Mouse (Mus musculus) embryonic facial prominence, embryonic 14.5 days (tissue): Measurements from ENCODE around the gene Cpne4. TPM values are rescaled to one million over a fixed set of nuclear protein-coding genes. Genes with fewer than 3 reads are reported as not detected.

Experiments used
- ATAC-seq: fragments of 200-750 bp; cut with Nextera tagmentation; 2 replicates; pipeline ENCODE4 v1.8.0; 2017; ENCODE audit warnings: low read depth, moderate number of reproducible peaks, moderate TSS enrichment
- DNase-seq: peaks from one replicate; pipeline ENCODE4 v3.0.0-alpha.2; 2015; ENCODE audit warnings: low spot score
- H3K27ac ChIP-seq: fragments of 300-500 bp; sonication (generic); replicated peaks from 2 replicates; pipeline ENCODE4 v1.5.1; 2014; ENCODE audit warnings: low read depth, mild to moderate bottlenecking, low read length, moderate library complexity
- H3K27me3 ChIP-seq: fragments of 300-500 bp; sonication (generic); replicated peaks from 2 replicates; pipeline ENCODE4 v1.6.1; 2014; ENCODE audit warnings: low read length; ENCODE audit not compliant: control insufficient read depth, insufficient read depth
- H3K36me3 ChIP-seq: fragments of 300-500 bp; sonication (generic); 2 replicates; pipeline ENCODE4 v1.6.1; 2014; ENCODE audit warnings: low read length, mixed read lengths; ENCODE audit not compliant: control insufficient read depth, insufficient read depth
- H3K4me1 ChIP-seq: fragments of 300-500 bp; sonication (generic); 2 replicates; pipeline ENCODE4 v1.6.1; 2014; ENCODE audit warnings: antibody characterized with exemption, low read length; ENCODE audit not compliant: control insufficient read depth, insufficient read depth
- H3K4me2 ChIP-seq: fragments of 300-500 bp; sonication (generic); 2 replicates; pipeline ENCODE4 v1.6.1; 2014; ENCODE audit warnings: low read depth, mild to moderate bottlenecking, low read length, moderate library complexity, mixed read lengths
- H3K4me3 ChIP-seq: fragments of 300-500 bp; sonication (generic); 2 replicates; pipeline ENCODE4 v1.5.1; 2014; ENCODE audit warnings: low read depth, mild to moderate bottlenecking, low read length
- H3K9ac ChIP-seq: fragments of 300-500 bp; sonication (generic); 2 replicates; pipeline ENCODE4 v1.6.1; 2014; ENCODE audit warnings: low read depth, mild to moderate bottlenecking, low read length, moderate library complexity, mixed read lengths
- H3K9me3 ChIP-seq: fragments of 300-500 bp; sonication (generic); 2 replicates; pipeline ENCODE4 v1.6.1; 2016; ENCODE audit warnings: low read length; ENCODE audit not compliant: control insufficient read depth
- WGBS: fragments of 180-500 bp; shearing (Covaris S2); extraction: QIAGEN DNeasy Blood & Tissue Kit; methylation state at CpG from one replicate; pipeline ENCODE4 v1.1.7; 2014; 5-methylcytosine and 5-hydroxymethylcytosine counted together
- polyA plus RNA-seq: library from polyadenylated mRNA; unstranded; fragments of >200 nt; fragmentation: Nextera tagmentation; extraction: Ambion mirVana; gene quantifications from 2 replicates; pipeline ENCODE4 v1.2.1, GENCODE M21; 2014

The Cpne4 gene
- polyA plus RNA-seq, 1 experiment from 2014 or later = 2.4 TPM

DNA sequence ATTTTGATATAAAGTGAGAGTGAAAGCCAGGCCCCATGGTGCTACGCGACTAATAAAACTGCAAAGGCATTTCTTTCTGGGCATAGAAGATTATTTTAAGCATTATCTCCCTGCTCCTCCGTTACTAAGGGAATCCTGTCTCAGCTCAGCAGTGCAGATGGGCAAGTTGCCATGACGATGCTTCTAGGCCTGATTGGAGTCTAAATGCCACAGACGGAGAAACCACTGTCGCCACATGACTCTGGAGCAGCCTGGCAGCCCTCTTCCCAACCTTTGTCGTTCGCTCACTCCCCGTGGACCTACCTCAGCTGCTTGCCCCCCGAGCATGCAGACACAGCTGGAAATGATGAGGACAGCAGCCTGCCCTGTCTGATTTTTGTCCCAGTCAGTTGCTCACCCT is 501.3 kb downstream of the Cpne4 start:
- no peaks in the 10 kb centered on the region for H3K36me3 ChIP-seq

DNA sequence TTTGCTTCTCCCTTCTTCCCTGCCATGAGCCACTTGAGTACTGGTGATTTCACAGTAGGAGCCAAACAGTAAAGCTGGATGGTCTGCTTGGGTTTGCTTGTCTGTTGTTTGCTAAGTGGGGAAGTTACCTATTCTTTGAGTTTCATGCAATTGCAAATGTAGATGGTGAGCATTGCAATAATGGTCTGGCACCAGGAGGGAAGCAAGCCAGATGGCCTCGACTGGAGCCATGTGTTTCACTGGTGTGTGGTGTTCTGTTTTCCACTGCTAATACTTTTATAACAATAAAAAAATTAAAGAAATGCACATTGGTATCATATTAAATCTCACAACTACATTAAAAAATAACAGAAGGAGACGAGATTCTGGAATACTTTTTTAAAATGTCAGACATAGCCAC is 502.6 kb downstream of the Cpne4 start:
- Histone ChIP-seq H3K36me3 (0 out of 2 replicates have a peak, but pooled peaks cover 1% of the 10 kb centered on the region), H3K4me1 (peaks cover 7% of the 10 kb centered on the region; the same call in 1 of the 2 replicates), H3K9ac (no peak overlapping the region), H3K27me3 (no peaks in the 10 kb centered on the region), H3K27ac (no peak overlapping the region), H3K9me3 (no peaks in the 10 kb centered on the region), H3K4me3 (no peak overlapping the region), H3K4me2 (no peak overlapping the region)
- 41% methylated on average over 2 of the region's 2 CpGs for WGBS
- DNase-seq = no peak
- no peak for ATAC-seq

More for the DNA sequence above, 501.3 kb downstream of the Cpne4 start:
- no peak for ATAC-seq
- Histone ChIP-seq H3K4me2 (no peak overlapping the region), H3K4me1 (no peaks in the 10 kb centered on the region), H3K9ac (no peak overlapping the region), H3K9me3 (no peaks in the 10 kb centered on the region), H3K4me3 (no peak overlapping the region), H3K27me3 (no peaks in the 10 kb centered on the region), H3K27ac (no peak overlapping the region)
- 63% methylated on average over 10 of the region's 10 CpGs for WGBS
- DNase-seq = no peak

DNA sequence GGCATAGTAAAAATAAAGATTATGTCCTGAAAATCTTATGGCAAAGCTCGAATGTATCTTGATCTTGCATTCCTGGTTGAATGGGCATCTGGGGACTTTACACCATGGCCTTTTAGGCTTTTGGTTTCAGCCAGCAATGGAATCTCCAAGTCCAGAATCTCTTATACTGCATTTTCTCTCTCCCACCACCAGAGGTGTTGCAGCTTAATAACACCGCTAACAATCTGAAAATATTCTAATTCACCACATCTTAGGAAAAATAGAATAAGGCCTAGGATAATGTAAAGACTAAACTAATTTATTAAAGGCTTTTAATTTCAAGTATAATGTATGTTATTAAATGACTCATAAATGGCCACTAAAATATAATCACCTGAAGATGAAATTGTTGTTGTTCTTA is 503.2 kb downstream of the Cpne4 start:
- no peak overlapping the region for H3K27ac ChIP-seq
- H3K9ac ChIP-seq = no peak overlapping the region
- ATAC-seq = no peak
- no peaks in the 10 kb centered on the region for H3K27me3 ChIP-seq
- no peak overlapping the region for H3K4me2 ChIP-seq
- peaks cover 6% of the 10 kb centered on the region; the same call in 1 of the 2 replicates for H3K36me3 ChIP-seq
- H3K9me3 ChIP-seq = no peaks in the 10 kb centered on the region
- H3K4me3 ChIP-seq = no peak overlapping the region
- no peak for DNase-seq
- WGBS = 55% methylated on average over 2 of the region's 2 CpGs
- peaks cover 7% of the 10 kb centered on the region; the same call in 1 of the 2 replicates for H3K4me1 ChIP-seq

DNA sequence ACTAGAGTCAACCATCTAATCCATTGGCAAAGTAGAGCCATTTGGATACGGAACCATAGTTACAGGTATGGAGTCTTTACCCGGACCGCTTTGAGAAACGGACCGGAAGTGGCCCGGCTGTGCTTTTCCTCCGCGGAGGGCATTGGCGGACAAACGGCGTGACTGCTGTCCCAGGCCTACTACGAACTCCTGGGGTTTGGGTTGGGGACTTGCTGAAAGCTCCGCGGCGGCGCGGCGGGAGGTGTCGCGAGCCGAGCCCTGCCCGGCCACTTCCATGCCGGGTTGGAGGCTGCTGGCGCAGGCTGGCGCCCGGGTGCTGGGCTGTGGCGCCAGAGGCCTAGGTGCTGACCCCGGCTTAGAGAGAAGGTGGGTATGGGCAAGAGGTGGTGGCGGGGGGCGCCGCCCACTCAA is 506.1 kb downstream of the Cpne4 start, which contains the start of gene Mrpl3:
Gene Mrpl3 (plus strand): TSS at position 93 of the 411 bp plus-strand sequence.
- no peaks in the 10 kb centered on the region for H3K9me3 ChIP-seq
- under 1% methylated on average over 31 of the region's 31 CpGs for WGBS

DNA sequence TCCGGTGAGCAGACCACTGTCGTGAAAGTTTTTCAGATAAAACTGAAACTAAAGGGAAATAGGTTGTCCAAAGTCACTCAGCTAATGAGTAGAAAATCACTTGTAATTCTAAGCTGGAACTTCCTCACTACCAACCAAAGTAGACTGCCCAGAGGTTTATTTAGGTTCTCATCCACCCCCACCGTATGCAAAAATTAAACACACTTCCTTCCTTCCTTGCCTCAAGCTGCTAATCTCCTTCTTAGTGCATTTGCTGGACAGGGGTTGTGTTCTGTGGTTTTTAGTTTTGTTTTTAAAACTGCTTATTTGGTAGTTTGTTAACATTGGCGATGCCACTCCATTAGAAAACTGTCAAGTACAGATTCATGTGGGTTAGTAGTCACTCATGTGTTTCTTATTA is 506.7 kb downstream of the Cpne4 start:
- H3K4me1 ChIP-seq = peaks cover 7% of the 10 kb centered on the region; the same call in 1 of the 2 replicates
- peaks cover 41% of the 10 kb centered on the region for H3K36me3 ChIP-seq
- WGBS = 46% methylated on average over 4 of the region's 4 CpGs
- peak overlapping the region; percentile 84 for H3K4me2 ChIP-seq
- DNase-seq = no peak
- peak overlapping the region; percentile 97 for H3K9ac ChIP-seq
- ATAC-seq = no peak
- no peaks in the 10 kb centered on the region for H3K27me3 ChIP-seq
- H3K9me3 ChIP-seq = no peaks in the 10 kb centered on the region
- peak overlapping the region; percentile 96 for H3K4me3 ChIP-seq
- no peak overlapping the region for H3K27ac ChIP-seq

More for the DNA sequence above, 506.1 kb downstream of the Cpne4 start, which contains the start of gene Mrpl3:
- Histone ChIP-seq H3K4me1 (peaks cover 7% of the 10 kb centered on the region; the same call in 1 of the 2 replicates), H3K27ac (peak within 1 kb of the TSS; percentile 68), H3K4me2 (peak within 1 kb of the TSS; percentile 84), H3K9ac (peak within 1 kb of the TSS; percentile 97), H3K4me3 (peak within 1 kb of the TSS; percentile 96), H3K36me3 (peaks cover 34% of the 10 kb centered on the region), H3K27me3 (no peaks in the 10 kb centered on the region)
- DNase-seq (peak; percentile 78), ATAC-seq (peak; percentile 68)

DNA sequence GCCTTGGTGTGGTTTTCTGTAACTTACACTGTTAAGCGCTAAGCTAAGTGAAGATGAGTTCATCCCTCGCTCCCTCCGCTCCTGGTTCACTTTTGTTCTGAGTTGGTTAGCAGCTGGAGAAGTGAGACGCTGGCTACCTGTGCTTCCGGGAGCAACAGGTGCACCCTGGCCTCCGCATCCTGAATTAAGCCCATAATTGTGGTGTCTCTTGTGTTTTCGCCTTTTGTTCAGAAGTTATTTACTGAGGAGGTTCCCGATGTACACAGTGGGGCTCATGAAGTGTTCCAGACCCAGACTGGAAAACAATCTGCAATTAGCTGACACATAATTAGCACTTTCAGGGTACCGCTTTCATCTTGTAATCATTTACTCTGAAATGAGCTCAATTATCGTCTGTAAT is 522.0 kb downstream of the Cpne4 start:
- Histone ChIP-seq H3K27me3 (no peaks in the 10 kb centered on the region), H3K9me3 (no peaks in the 10 kb centered on the region), H3K4me3 (no peak overlapping the region), H3K27ac (no peak overlapping the region), H3K4me2 (no peak overlapping the region), H3K36me3 (peaks cover 63% of the 10 kb centered on the region), H3K9ac (no peak overlapping the region), H3K4me1 (no peaks in the 10 kb centered on the region)
- peak; percentile 55 for ATAC-seq
- DNase-seq = peak; percentile 5
- 90% methylated on average over 10 of the region's 10 CpGs for WGBS

DNA sequence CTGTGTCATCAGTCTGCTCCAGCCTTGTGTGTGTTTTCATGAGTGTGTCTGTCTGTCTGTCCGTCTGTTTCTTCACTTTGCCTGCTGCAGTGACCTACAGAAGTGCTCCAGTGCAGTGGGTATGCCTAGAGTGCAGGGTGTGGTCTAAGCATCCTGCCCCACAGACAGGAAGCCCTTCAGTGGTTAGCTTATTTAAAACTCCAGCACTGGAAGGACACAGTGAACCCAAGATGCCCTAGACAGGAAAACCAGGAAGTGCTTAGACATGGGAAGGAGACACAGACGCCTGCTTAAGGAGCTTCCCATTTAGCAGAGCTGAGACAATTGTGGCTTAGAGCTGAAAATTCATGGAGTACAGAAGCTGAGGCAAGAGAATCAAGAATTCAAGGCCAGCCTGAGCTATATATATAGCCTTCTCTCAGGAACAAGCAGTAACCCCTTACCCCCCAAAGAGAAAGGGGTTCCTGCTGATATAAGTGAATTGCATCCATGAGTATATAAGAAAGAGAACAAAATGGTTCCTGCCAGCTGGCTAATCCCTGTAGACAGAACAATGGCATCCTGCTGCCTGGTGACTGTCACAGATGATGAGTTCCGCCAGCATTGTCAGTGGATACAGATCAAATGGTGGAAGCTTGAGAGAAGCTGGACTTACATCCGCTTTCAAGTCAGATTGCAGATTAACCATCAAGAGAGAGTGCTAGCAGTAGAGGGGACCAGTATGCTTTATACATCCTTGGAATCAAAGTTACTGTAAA is 526.1 kb downstream of the Cpne4 start:
- H3K36me3 ChIP-seq = peaks cover 64% of the 10 kb centered on the region

DNA sequence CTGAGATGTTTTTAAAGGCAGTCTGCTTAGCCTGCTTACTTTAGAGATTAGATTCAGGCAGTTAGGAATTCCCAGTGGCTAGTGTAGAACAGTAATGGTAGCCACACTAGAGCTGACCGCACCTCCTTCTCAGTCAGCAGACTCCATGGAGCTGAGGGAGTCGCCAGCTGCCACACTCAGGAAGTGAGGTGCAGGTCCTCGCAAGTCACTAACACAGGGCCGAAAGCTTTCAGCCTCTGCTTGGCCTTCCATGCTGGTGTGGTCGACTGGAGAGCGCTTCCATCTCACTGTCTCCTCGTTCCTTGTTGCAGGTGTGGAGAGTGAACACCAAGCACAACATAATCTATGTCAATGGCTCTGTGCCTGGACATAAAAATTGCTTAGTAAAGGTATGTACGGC is 527.8 kb downstream of the Cpne4 start:
- ATAC-seq (no peak), DNase-seq (no peak)
- H3K4me2 ChIP-seq = no peak overlapping the region
- no peak overlapping the region for H3K27ac ChIP-seq
- no peak overlapping the region for H3K9ac ChIP-seq
- peaks cover 61% of the 10 kb centered on the region for H3K36me3 ChIP-seq
- H3K27me3 ChIP-seq = no peaks in the 10 kb centered on the region
- H3K4me1 ChIP-seq = no peaks in the 10 kb centered on the region
- no peak overlapping the region for H3K4me3 ChIP-seq
- 94% methylated on average over 8 of the region's 8 CpGs for WGBS
- H3K9me3 ChIP-seq = no peaks in the 10 kb centered on the region

More for the DNA sequence above, 526.1 kb downstream of the Cpne4 start:
- H3K27me3 ChIP-seq = no peaks in the 10 kb centered on the region
- H3K27ac ChIP-seq = no peak overlapping the region
- H3K4me2 ChIP-seq = no peak overlapping the region
- ATAC-seq = no peak
- H3K9me3 ChIP-seq = no peaks in the 10 kb centered on the region
- DNase-seq = no peak
- WGBS = 79% methylated on average over 4 of the region's 4 CpGs
- H3K4me1 ChIP-seq = no peaks in the 10 kb centered on the region
- no peak overlapping the region for H3K4me3 ChIP-seq
- H3K9ac ChIP-seq = no peak overlapping the region
